Comparison of ENCODE assay signal across 27 mouse cellular contexts in the genomic region with DNA sequence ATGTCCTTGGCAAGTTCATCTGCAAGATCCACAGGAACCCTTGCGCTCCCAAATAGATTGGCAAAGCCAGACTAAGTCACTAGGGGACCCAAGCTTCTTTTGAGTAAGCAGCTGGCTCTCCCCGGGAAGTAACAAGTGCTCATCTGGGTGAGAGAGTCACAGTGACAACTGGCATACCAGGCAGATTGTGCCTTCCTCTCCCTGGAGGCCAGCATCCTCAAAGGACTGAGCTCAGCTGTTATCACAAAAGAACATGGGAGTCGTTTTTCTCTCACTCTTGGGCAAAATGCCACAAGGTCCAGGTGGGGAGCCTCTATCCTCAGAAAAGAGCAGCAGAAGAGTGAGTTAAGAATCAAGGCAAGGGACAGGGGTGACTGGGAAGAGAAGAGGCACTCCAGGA. TPM values are rescaled to one million over a fixed set of nuclear protein-coding genes. Genes with fewer than 3 reads are reported as not detected.
DNase-seq lines count a peak whose midpoint lies in the region; ATAC-seq and TF ChIP-seq lines count a peak whose summit lies in the region.
"Had no signal": no experiment of that assay in that cellular context is flagged by ENCODE, and none has a peak within 500 bp of the region (broad histone marks: within the 10 kb centered on the region; RNA-seq: fewer than 3 reads in every experiment).

No protein-coding gene starts in this region.

- TF ChIP-seq CTCF in brain, embryonic 14.5 days (IDR thresholded peaks at IDR 0.05; ENCODE audit: borderline replicate concordance, extremely low read depth, insufficient read depth, insufficient read length): no peak

- H3K27ac ChIP-seq in forebrain, embryonic 13.5 days: no peak overlapping the region
- H3K27ac ChIP-seq in forebrain, embryonic 11.5 days (ENCODE audit: low read depth, low read length): no peak overlapping the region
- no peak overlapping the region for H3K27ac ChIP-seq in midbrain, embryonic 13.5 days
- no peak overlapping the region for H3K27ac ChIP-seq in midbrain, embryonic 11.5 days (ENCODE audit: low read depth, low read length)
- no peak overlapping the region for H3K27ac ChIP-seq in forebrain, embryonic 15.5 days (replicated peaks)
- H3K27ac ChIP-seq: heart, adult 2 months; heart, embryonic 13.5 days; kidney, embryonic 15.5 days; liver, embryonic 14.5 days; lung, embryonic 15.5 days; neural tube, embryonic 13.5 days had no signal

- no peak for TF ChIP-seq POLR2A in brain, embryonic 14.5 days (IDR thresholded peaks at IDR 0.05; ENCODE audit: borderline replicate concordance, extremely low read depth, insufficient read depth, insufficient read length, poor library complexity, severe bottlenecking)

- no peaks in the 10 kb centered on the region for H3K36me3 ChIP-seq in forebrain, embryonic 13.5 days (ENCODE audit: poor library complexity, severe bottlenecking)
- H3K36me3 ChIP-seq in forebrain, embryonic 11.5 days (ENCODE audit: control insufficient read depth, insufficient read depth, low read length): no peaks in the 10 kb centered on the region
- H3K36me3 ChIP-seq in midbrain, embryonic 13.5 days: no peaks in the 10 kb centered on the region
- no peaks in the 10 kb centered on the region for H3K36me3 ChIP-seq in midbrain, embryonic 11.5 days (ENCODE audit: control insufficient read depth, insufficient read depth, low read length)
- no peaks in the 10 kb centered on the region for H3K36me3 ChIP-seq in forebrain, embryonic 15.5 days
- H3K36me3 ChIP-seq: G1E; heart, embryonic 13.5 days; kidney, embryonic 15.5 days; lung, embryonic 15.5 days; neural tube, embryonic 13.5 days had no signal

- no peak overlapping the region for H3K4me2 ChIP-seq in forebrain, embryonic 13.5 days
- H3K4me2 ChIP-seq in forebrain, embryonic 11.5 days (ENCODE audit: low read depth, low read length, severe bottlenecking): no peak overlapping the region
- H3K4me2 ChIP-seq in midbrain, embryonic 13.5 days (replicated peaks): no peak overlapping the region
- H3K4me2 ChIP-seq in midbrain, embryonic 11.5 days: no peak overlapping the region
- no peak overlapping the region for H3K4me2 ChIP-seq in forebrain, embryonic 15.5 days (replicated peaks)
- H3K4me2 ChIP-seq: heart, embryonic 13.5 days; kidney, embryonic 15.5 days; lung, embryonic 15.5 days; neural tube, embryonic 13.5 days had no signal

- H3K9ac ChIP-seq in forebrain, embryonic 13.5 days: no peak overlapping the region
- H3K9ac ChIP-seq in forebrain, embryonic 11.5 days (ENCODE audit: low read length): no peak overlapping the region
- no peak overlapping the region for H3K9ac ChIP-seq in midbrain, embryonic 13.5 days (replicated peaks)
- no peak overlapping the region for H3K9ac ChIP-seq in midbrain, embryonic 11.5 days (ENCODE audit: low read length)
- H3K9ac ChIP-seq in forebrain, embryonic 15.5 days (replicated peaks): no peak overlapping the region
- H3K9ac ChIP-seq: heart, embryonic 13.5 days; kidney, embryonic 15.5 days; liver, embryonic 14.5 days; lung, embryonic 15.5 days; neural tube, embryonic 13.5 days had no signal

- no peaks in the 10 kb centered on the region for H3K9me3 ChIP-seq in forebrain, embryonic 13.5 days (replicated peaks)
- H3K9me3 ChIP-seq in forebrain, embryonic 11.5 days (ENCODE audit: control insufficient read depth, low read length): no peaks in the 10 kb centered on the region
- H3K9me3 ChIP-seq in midbrain, embryonic 13.5 days: no peaks in the 10 kb centered on the region
- no peaks in the 10 kb centered on the region for H3K9me3 ChIP-seq in midbrain, embryonic 11.5 days (ENCODE audit: control insufficient read depth, low read length)
- no peaks in the 10 kb centered on the region for H3K9me3 ChIP-seq in forebrain, embryonic 15.5 days
- H3K9me3 ChIP-seq: G1E; heart, embryonic 13.5 days; kidney, embryonic 15.5 days; lung, embryonic 15.5 days; neural tube, embryonic 13.5 days had no signal

- whole genome bisulfite sequencing in forebrain, embryonic 13.5 days: 32% methylated on average over 3 of the region's 3 CpGs
- 39% methylated on average over 3 of the region's 3 CpGs for WGBS in forebrain, embryonic 11.5 days
- WGBS in midbrain, embryonic 13.5 days: 29% methylated on average over 3 of the region's 3 CpGs
- WGBS in midbrain, embryonic 11.5 days: 17% methylated on average over 3 of the region's 3 CpGs
- 25% methylated on average over 3 of the region's 3 CpGs for WGBS in forebrain, embryonic 15.5 days

- peaks cover 19% of the 10 kb centered on the region for H3K4me1 ChIP-seq in forebrain, embryonic 13.5 days
- H3K4me1 ChIP-seq in forebrain, embryonic 11.5 days (replicated peaks; ENCODE audit: control insufficient read depth, insufficient read depth, low read length): no peaks in the 10 kb centered on the region; the same call in 1 of the 2 replicates
- peaks cover 16% of the 10 kb centered on the region; the same call in 1 of the 2 replicates for H3K4me1 ChIP-seq in midbrain, embryonic 13.5 days (replicated peaks)
- H3K4me1 ChIP-seq in midbrain, embryonic 11.5 days (ENCODE audit: control insufficient read depth, insufficient read depth, low read length): no peaks in the 10 kb centered on the region
- peaks cover 14% of the 10 kb centered on the region for H3K4me1 ChIP-seq in forebrain, embryonic 15.5 days
- H3K4me1 ChIP-seq: heart, embryonic 13.5 days; kidney, embryonic 15.5 days; lung, embryonic 15.5 days had no signal

- peak; percentile 24; the same call in 1 of the 2 replicates for ATAC-seq in forebrain, embryonic 13.5 days
- ATAC-seq in forebrain, embryonic 11.5 days (replicated peaks; ENCODE audit: low FRiP score): no peak
- ATAC-seq in midbrain, embryonic 13.5 days: 0 out of 2 replicates have a peak, but pooled peaks have one; percentile 27
- no peak for ATAC-seq in midbrain, embryonic 11.5 days (ENCODE audit: low FRiP score)
- ATAC-seq in forebrain, embryonic 15.5 days (replicated peaks): 0 out of 2 replicates have a peak, but pooled peaks have one; percentile 26
- ATAC-seq: Patski had no signal

- no peaks in the 10 kb centered on the region for H3K27me3 ChIP-seq in forebrain, embryonic 13.5 days
- H3K27me3 ChIP-seq in forebrain, embryonic 11.5 days (ENCODE audit: control insufficient read depth, insufficient read depth, low read length): no peaks in the 10 kb centered on the region
- no peaks in the 10 kb centered on the region for H3K27me3 ChIP-seq in midbrain, embryonic 13.5 days
- no peaks in the 10 kb centered on the region for H3K27me3 ChIP-seq in midbrain, embryonic 11.5 days (ENCODE audit: control insufficient read depth, insufficient read depth, low read length)
- no peaks in the 10 kb centered on the region for H3K27me3 ChIP-seq in forebrain, embryonic 15.5 days
- H3K27me3 ChIP-seq: heart, embryonic 13.5 days; kidney, embryonic 15.5 days; lung, embryonic 15.5 days; neural tube, embryonic 13.5 days; Patski had no signal

- H3K4me3 ChIP-seq in forebrain, embryonic 13.5 days: no peak overlapping the region
- no peak overlapping the region for H3K4me3 ChIP-seq in forebrain, embryonic 11.5 days (ENCODE audit: low read depth, low read length)
- no peak overlapping the region for H3K4me3 ChIP-seq in midbrain, embryonic 13.5 days (replicated peaks)
- H3K4me3 ChIP-seq in midbrain, embryonic 11.5 days (ENCODE audit: low read depth, low read length): no peak overlapping the region
- H3K4me3 ChIP-seq in forebrain, embryonic 15.5 days: no peak overlapping the region
- H3K4me3 ChIP-seq: heart, adult 2 months; heart, embryonic 13.5 days; kidney, embryonic 15.5 days; lung, embryonic 15.5 days; neural tube, embryonic 13.5 days had no signal

- no peak for DNase-seq in forebrain, embryonic 11.5 days (ENCODE audit: low spot score)
- DNase-seq in midbrain, embryonic 11.5 days (ENCODE audit: low spot score, missing footprints): no peak
- DNase-seq in brain, embryonic 14.5 days (ENCODE audit: low read depth): peak; percentile 59
- DNase-seq in lung, postnatal 25 days (ENCODE audit: low spot score): no peak
- no peak for DNase-seq in layer of hippocampus, adult 11-12 months (ENCODE audit: low spot score)
- DNase-seq: adrenal gland, postnatal 36 days; B cell, adult 2 months; cerebellum, adult 18-20 months; gastrocnemius, postnatal 36 days; heart, adult 2 months; heart, postnatal 14 days; kidney, adult 11 months; kidney, postnatal 36 days; lung, postnatal 4 days had no signal

RNA-seq across cellular contexts. Expression of a gene that starts 37.3 kb away (rescaled TPM):
- 52.7 and 53.2 TPM in 2 replicates for polyA plus RNA-seq in forebrain, embryonic 13.5 days (2015; fragmentation: Nextera tagmentation; extraction: Ambion mirVana)
- 30.2 and 33.1 TPM in 2 replicates for polyA plus RNA-seq in forebrain, embryonic 11.5 days (2014; fragmentation: Nextera tagmentation; extraction: Ambion mirVana)
- polyA plus RNA-seq in midbrain, embryonic 13.5 days (2015; fragmentation: Nextera tagmentation; extraction: Ambion mirVana): 64.1 and 65.8 TPM in 2 replicates
- polyA plus RNA-seq in midbrain, embryonic 11.5 days (2014; fragmentation: Nextera tagmentation; extraction: Ambion mirVana): 27.5 and 29.2 TPM in 2 replicates
- 49.0 and 60.5 TPM in 2 replicates for polyA plus RNA-seq in brain, embryonic 14.5 days (2012; rRNA removed)
- 86.9 and 87.9 TPM in 2 replicates for polyA plus RNA-seq in forebrain, embryonic 15.5 days (2015; fragmentation: Nextera tagmentation; extraction: Ambion mirVana)

RNA-seq across cellular contexts. Expression of a gene that starts 42.9 kb away (rescaled TPM):
- polyA plus RNA-seq in forebrain, embryonic 13.5 days (2015; fragmentation: Nextera tagmentation; extraction: Ambion mirVana): not detected in 2 replicates
- polyA plus RNA-seq in forebrain, embryonic 11.5 days (2014; fragmentation: Nextera tagmentation; extraction: Ambion mirVana): not detected in 2 replicates
- polyA plus RNA-seq in midbrain, embryonic 13.5 days (2015; fragmentation: Nextera tagmentation; extraction: Ambion mirVana): not detected in 2 replicates
- polyA plus RNA-seq in midbrain, embryonic 11.5 days (2014; fragmentation: Nextera tagmentation; extraction: Ambion mirVana): not detected in 2 replicates
- polyA plus RNA-seq in brain, embryonic 14.5 days (2012; rRNA removed): 0.13 TPM in 1 of 2 replicates, not detected in the other
- not detected in 2 replicates for polyA plus RNA-seq in forebrain, embryonic 15.5 days (2015; fragmentation: Nextera tagmentation; extraction: Ambion mirVana)
- polyA plus RNA-seq: G1E; heart, adult 2 months; heart, embryonic 13.5 days; kidney, embryonic 15.5 days; liver, embryonic 14.5 days; lung, embryonic 15.5 days; neural tube, embryonic 13.5 days; Patski; testis, adult 2 months; urinary bladder, adult 2 months had no signal

RNA-seq across cellular contexts. Expression of a gene that starts 48.8 kb away (rescaled TPM):
- not detected in 2 replicates for polyA plus RNA-seq in forebrain, embryonic 13.5 days (2015; fragmentation: Nextera tagmentation; extraction: Ambion mirVana)
- not detected in 2 replicates for polyA plus RNA-seq in forebrain, embryonic 11.5 days (2014; fragmentation: Nextera tagmentation; extraction: Ambion mirVana)
- polyA plus RNA-seq in midbrain, embryonic 13.5 days (2015; fragmentation: Nextera tagmentation; extraction: Ambion mirVana): not detected in 2 replicates
- not detected in 2 replicates for polyA plus RNA-seq in midbrain, embryonic 11.5 days (2014; fragmentation: Nextera tagmentation; extraction: Ambion mirVana)
- polyA plus RNA-seq in brain, embryonic 14.5 days (2012; rRNA removed): 0.03 TPM in 1 of 2 replicates, not detected in the other
- not detected in 2 replicates for polyA plus RNA-seq in forebrain, embryonic 15.5 days (2015; fragmentation: Nextera tagmentation; extraction: Ambion mirVana)
- polyA plus RNA-seq: G1E; heart, adult 2 months; heart, embryonic 13.5 days; kidney, embryonic 15.5 days; limb, embryonic 14.5 days; liver, embryonic 14.5 days; lung, embryonic 15.5 days; neural tube, embryonic 13.5 days; Patski had no signal

Comparison
In these comparisons a context has a peak if more than half of its experiments do, and no peak if none do; other contexts are left out.
1. ATAC-seq: peak in forebrain, embryonic 13.5 days (single experiment), midbrain, embryonic 13.5 days (single experiment) and forebrain, embryonic 15.5 days (single experiment); none in forebrain, embryonic 11.5 days (single experiment) and midbrain, embryonic 11.5 days (single experiment).